Mouse (Mus musculus) cerebellum, postnatal 25 days (tissue): Measurements from ENCODE around the gene Sfi1.
A peak's percentile ranks its signal among the peaks of the same experiment; 100 is the strongest.
"Not testable (repeated sequence)": the region's sequence is repeated elsewhere in the genome, so short reads cannot be mapped to it uniquely, and the experiment has no call there.

Experiments
- DNase-seq, 2 experiments: peaks; one replicate each; pipeline ENCODE4 v3.0.0; 2021; ENCODE audit warnings: mixed read lengths in 2 of 2

Gene Sfi1

GRCm38 (mm10) chr11:3172526-3172925 lies 20.7 kb downstream of the Sfi1 start:
- not testable (repeated sequence) for DNase-seq

- DNase-seq, result peak; percentile 13 to 48
Measured at GRCm38 (mm10) chr11:3171931-3172330, 21.3 kb downstream of the Sfi1 start.

- DNase-seq, result peak in 1 of 2 experiments; percentile 10
Measured at GRCm38 (mm10) chr11:3169042-3169441, 24.2 kb downstream of the Sfi1 start.

GRCm38 (mm10) chr11:3167571-3168001 lies 25.7 kb downstream of the Sfi1 start:
- not testable (repeated sequence) for DNase-seq

- not testable (repeated sequence) for DNase-seq
Measured at GRCm38 (mm10) chr11:3167129-3167528, 26.1 kb downstream of the Sfi1 start.

GRCm38 (mm10) chr11:3166321-3166720 lies 26.9 kb downstream of the Sfi1 start:
- DNase-seq, result not testable (repeated sequence)

- not testable (repeated sequence) for DNase-seq
Measured at GRCm38 (mm10) chr11:3165210-3165782, 28.0 kb downstream of the Sfi1 start.

- not testable (repeated sequence) for DNase-seq
Measured at GRCm38 (mm10) chr11:3163661-3164060, 29.6 kb downstream of the Sfi1 start.

- not testable (repeated sequence) for DNase-seq
Measured at GRCm38 (mm10) chr11:3163122-3163521, 30.1 kb downstream of the Sfi1 start.

- DNase-seq, result peak; percentile 35 to 55
Measured at GRCm38 (mm10) chr11:3162236-3162897, 30.9 kb downstream of the Sfi1 start.

GRCm38 (mm10) chr11:3161370-3161769 lies 31.9 kb downstream of the Sfi1 start:
- DNase-seq, result peak; percentile 22 to 44

GRCm38 (mm10) chr11:3158800-3159199 lies 34.5 kb downstream of the Sfi1 start:
- not testable (repeated sequence) for DNase-seq

GRCm38 (mm10) chr11:3157996-3158395 lies 35.3 kb downstream of the Sfi1 start:
- DNase-seq, result not testable (repeated sequence)

- DNase-seq, result not testable (repeated sequence)
Measured at GRCm38 (mm10) chr11:3156991-3157390, 36.3 kb downstream of the Sfi1 start.

GRCm38 (mm10) chr11:3153666-3154397 lies 39.4 kb downstream of the Sfi1 start:
- peak; percentile 25 to 46 for DNase-seq

GRCm38 (mm10) chr11:3151358-3151757 lies 41.9 kb downstream of the Sfi1 start:
- DNase-seq, result not testable (repeated sequence)

GRCm38 (mm10) chr11:3150677-3151003 lies 42.6 kb downstream of the Sfi1 start:
- not testable (repeated sequence) for DNase-seq

GRCm38 (mm10) chr11:3150003-3150676 lies 43.1 kb downstream of the Sfi1 start:
- DNase-seq, result peak in 1 of 2 experiments; percentile 31

- not testable (repeated sequence) for DNase-seq
Measured at GRCm38 (mm10) chr11:3149471-3149870, 43.8 kb downstream of the Sfi1 start.

GRCm38 (mm10) chr11:3146806-3147205 lies 46.5 kb downstream of the Sfi1 start:
- DNase-seq, result not testable (repeated sequence)

- DNase-seq, result not testable (repeated sequence)
Measured at GRCm38 (mm10) chr11:3145359-3146165, 47.7 kb downstream of the Sfi1 start.

- DNase-seq, result peak in 1 of 2 experiments; percentile 36
Measured at GRCm38 (mm10) chr11:3143984-3144383, 49.3 kb downstream of the Sfi1 start.
